Mouse (Mus musculus): Measurements from ENCODE around the gene Mrpl3. TPM values are rescaled to one million over a fixed set of nuclear protein-coding genes. Genes with fewer than 3 reads are reported as not detected.
A peak's percentile ranks its signal among the peaks of the same experiment; 100 is the strongest.

Mrpl3 gene
- 123 and 128 TPM in 2 replicates for polyA plus RNA-seq (2014; fragmentation: Nextera tagmentation; extraction: Ambion mirVana)

- peak within 1 kb of the TSS; percentile 96 for H3K9ac ChIP-seq (ENCODE audit: low read length)
- peak within 1 kb of the TSS; percentile 79 for H3K4me2 ChIP-seq (ENCODE audit: low read depth, severe bottlenecking)
- H3K36me3 ChIP-seq (ENCODE audit: control insufficient read depth, insufficient read depth, low read length), result peaks cover 8% of the 10 kb centered on the region; the same call in 1 of the 2 replicates
- no peaks in the 10 kb centered on the region for H3K4me1 ChIP-seq (ENCODE audit: control insufficient read depth, insufficient read depth, low read length)
- peak within 1 kb of the TSS; percentile 92 for H3K4me3 ChIP-seq (ENCODE audit: low read depth, low read length)
- no peaks in the 10 kb centered on the region for H3K9me3 ChIP-seq (ENCODE audit: control insufficient read depth, low read length)
- H3K27me3 ChIP-seq (ENCODE audit: control insufficient read depth, insufficient read depth, low read length), result no peaks in the 10 kb centered on the region
- 0 out of 2 replicates have a peak within 1 kb of the TSS, but pooled peaks have one; percentile 39 for H3K27ac ChIP-seq (replicated peaks; ENCODE audit: low read depth, low read length)
- DNase-seq (ENCODE audit: low spot score) (peak; percentile 95), ATAC-seq (ENCODE audit: insufficient number of reproducible peaks, low FRiP score, low TSS enrichment, low read depth) (peak; percentile 90)
- under 1% methylated on average over 31 of the region's 31 CpGs for WGBS
Observed at GRCm38 (mm10) chr9:105053147-105053557, at the start of gene Mrpl3. Mrpl3 (plus strand) TSS chr9:105053239.

- H3K27me3 ChIP-seq (ENCODE audit: control insufficient read depth, insufficient read depth, low read length), result no peaks in the 10 kb centered on the region
- no peak for DNase-seq (ENCODE audit: low spot score)
- no peak overlapping the region for H3K9ac ChIP-seq (ENCODE audit: low read length)
- no peaks in the 10 kb centered on the region for H3K36me3 ChIP-seq (ENCODE audit: control insufficient read depth, insufficient read depth, low read length)
- no peak overlapping the region for H3K4me2 ChIP-seq (ENCODE audit: low read depth, severe bottlenecking)
- no peak overlapping the region for H3K27ac ChIP-seq (replicated peaks; ENCODE audit: low read depth, low read length)
- H3K4me3 ChIP-seq (ENCODE audit: low read depth, low read length), result no peak overlapping the region
- H3K9me3 ChIP-seq (ENCODE audit: control insufficient read depth, low read length), result no peaks in the 10 kb centered on the region
- WGBS, result 11% methylated on average over 2 of the region's 2 CpGs
- H3K4me1 ChIP-seq (ENCODE audit: control insufficient read depth, insufficient read depth, low read length), result no peaks in the 10 kb centered on the region
- no peak for ATAC-seq (ENCODE audit: insufficient number of reproducible peaks, low FRiP score, low TSS enrichment, low read depth)
Observed at GRCm38 (mm10) chr9:105010721-105011120, 42.3 kb upstream of the Mrpl3 start.

- Histone ChIP-seq H3K36me3 (ENCODE audit: control insufficient read depth, insufficient read depth, low read length) (no peaks in the 10 kb centered on the region), H3K27ac (replicated peaks; ENCODE audit: low read depth, low read length) (no peak overlapping the region), H3K4me3 (ENCODE audit: low read depth, low read length) (no peak overlapping the region), H3K4me2 (ENCODE audit: low read depth, severe bottlenecking) (no peak overlapping the region), H3K9me3 (ENCODE audit: control insufficient read depth, low read length) (no peaks in the 10 kb centered on the region), H3K4me1 (ENCODE audit: control insufficient read depth, insufficient read depth, low read length) (no peaks in the 10 kb centered on the region), H3K27me3 (ENCODE audit: control insufficient read depth, insufficient read depth, low read length) (no peaks in the 10 kb centered on the region), H3K9ac (ENCODE audit: low read length) (no peak overlapping the region)
- DNase-seq (ENCODE audit: low spot score) (no peak), ATAC-seq (ENCODE audit: insufficient number of reproducible peaks, low FRiP score, low TSS enrichment, low read depth) (no peak)
- 93% methylated on average over 7 of the region's 7 CpGs for WGBS
Observed at GRCm38 (mm10) chr9:105018186-105018585, 34.9 kb upstream of the Mrpl3 start.

GRCm38 (mm10) chr9:105028311-105028710 is 24.7 kb upstream of the Mrpl3 start:
- H3K9me3 ChIP-seq (ENCODE audit: control insufficient read depth, low read length), result no peaks in the 10 kb centered on the region
- H3K4me3 ChIP-seq (ENCODE audit: low read depth, low read length), result no peak overlapping the region
- H3K9ac ChIP-seq (ENCODE audit: low read length), result no peak overlapping the region
- no peaks in the 10 kb centered on the region for H3K27me3 ChIP-seq (ENCODE audit: control insufficient read depth, insufficient read depth, low read length)
- H3K4me1 ChIP-seq (ENCODE audit: control insufficient read depth, insufficient read depth, low read length), result no peaks in the 10 kb centered on the region
- WGBS, result 80% methylated on average over 3 of the region's 3 CpGs
- ATAC-seq (ENCODE audit: insufficient number of reproducible peaks, low FRiP score, low TSS enrichment, low read depth) (no peak), DNase-seq (ENCODE audit: low spot score) (no peak)
- no peak overlapping the region for H3K27ac ChIP-seq (replicated peaks; ENCODE audit: low read depth, low read length)
- no peak overlapping the region for H3K4me2 ChIP-seq (ENCODE audit: low read depth, severe bottlenecking)
- no peaks in the 10 kb centered on the region for H3K36me3 ChIP-seq (ENCODE audit: control insufficient read depth, insufficient read depth, low read length)

GRCm38 (mm10) chr9:105032572-105032971 is 20.5 kb upstream of the Mrpl3 start:
- DNase-seq (ENCODE audit: low spot score) (no peak), ATAC-seq (ENCODE audit: insufficient number of reproducible peaks, low FRiP score, low TSS enrichment, low read depth) (no peak)
- no peak overlapping the region for H3K27ac ChIP-seq (replicated peaks; ENCODE audit: low read depth, low read length)
- no peak overlapping the region for H3K4me2 ChIP-seq (ENCODE audit: low read depth, severe bottlenecking)
- H3K9me3 ChIP-seq (ENCODE audit: control insufficient read depth, low read length), result no peaks in the 10 kb centered on the region
- H3K27me3 ChIP-seq (ENCODE audit: control insufficient read depth, insufficient read depth, low read length), result no peaks in the 10 kb centered on the region
- 90% methylated on average over 9 of the region's 9 CpGs for WGBS
- H3K9ac ChIP-seq (ENCODE audit: low read length), result no peak overlapping the region
- no peak overlapping the region for H3K4me3 ChIP-seq (ENCODE audit: low read depth, low read length)
- no peaks in the 10 kb centered on the region for H3K36me3 ChIP-seq (ENCODE audit: control insufficient read depth, insufficient read depth, low read length)
- no peaks in the 10 kb centered on the region for H3K4me1 ChIP-seq (ENCODE audit: control insufficient read depth, insufficient read depth, low read length)

GRCm38 (mm10) chr9:105033641-105034040 is 19.4 kb upstream of the Mrpl3 start:
- ATAC-seq (ENCODE audit: insufficient number of reproducible peaks, low FRiP score, low TSS enrichment, low read depth), result no peak
- H3K9me3 ChIP-seq (ENCODE audit: control insufficient read depth, low read length), result no peaks in the 10 kb centered on the region
- no peak for DNase-seq (ENCODE audit: low spot score)
- no peak overlapping the region for H3K27ac ChIP-seq (replicated peaks; ENCODE audit: low read depth, low read length)
- no peaks in the 10 kb centered on the region for H3K4me1 ChIP-seq (ENCODE audit: control insufficient read depth, insufficient read depth, low read length)
- no peaks in the 10 kb centered on the region for H3K27me3 ChIP-seq (ENCODE audit: control insufficient read depth, insufficient read depth, low read length)
- H3K36me3 ChIP-seq (ENCODE audit: control insufficient read depth, insufficient read depth, low read length), result no peaks in the 10 kb centered on the region
- 86% methylated on average over 7 of the region's 7 CpGs for WGBS
- no peak overlapping the region for H3K4me3 ChIP-seq (ENCODE audit: low read depth, low read length)
- no peak overlapping the region for H3K4me2 ChIP-seq (ENCODE audit: low read depth, severe bottlenecking)
- H3K9ac ChIP-seq (ENCODE audit: low read length), result no peak overlapping the region

- WGBS, result 73% methylated on average over 3 of the region's 3 CpGs
- ATAC-seq (ENCODE audit: insufficient number of reproducible peaks, low FRiP score, low TSS enrichment, low read depth) (no peak), DNase-seq (ENCODE audit: low spot score) (no peak)
- H3K4me3 ChIP-seq (ENCODE audit: low read depth, low read length), result no peak overlapping the region
- no peak overlapping the region for H3K4me2 ChIP-seq (ENCODE audit: low read depth, severe bottlenecking)
- no peaks in the 10 kb centered on the region for H3K36me3 ChIP-seq (ENCODE audit: control insufficient read depth, insufficient read depth, low read length)
- no peak overlapping the region for H3K9ac ChIP-seq (ENCODE audit: low read length)
- H3K9me3 ChIP-seq (ENCODE audit: control insufficient read depth, low read length), result no peaks in the 10 kb centered on the region
- no peaks in the 10 kb centered on the region for H3K4me1 ChIP-seq (ENCODE audit: control insufficient read depth, insufficient read depth, low read length)
- H3K27ac ChIP-seq (replicated peaks; ENCODE audit: low read depth, low read length), result no peak overlapping the region
- H3K27me3 ChIP-seq (ENCODE audit: control insufficient read depth, insufficient read depth, low read length), result no peaks in the 10 kb centered on the region
Observed at GRCm38 (mm10) chr9:105037847-105038246, 15.2 kb upstream of the Mrpl3 start.

- 78% methylated on average over 7 of the region's 7 CpGs for WGBS
- H3K4me3 ChIP-seq (ENCODE audit: low read depth, low read length), result no peak overlapping the region
- no peaks in the 10 kb centered on the region for H3K4me1 ChIP-seq (ENCODE audit: control insufficient read depth, insufficient read depth, low read length)
- no peaks in the 10 kb centered on the region for H3K9me3 ChIP-seq (ENCODE audit: control insufficient read depth, low read length)
- no peaks in the 10 kb centered on the region for H3K27me3 ChIP-seq (ENCODE audit: control insufficient read depth, insufficient read depth, low read length)
- H3K36me3 ChIP-seq (ENCODE audit: control insufficient read depth, insufficient read depth, low read length), result no peaks in the 10 kb centered on the region
- H3K9ac ChIP-seq (ENCODE audit: low read length), result no peak overlapping the region
- H3K4me2 ChIP-seq (ENCODE audit: low read depth, severe bottlenecking), result no peak overlapping the region
- ATAC-seq (ENCODE audit: insufficient number of reproducible peaks, low FRiP score, low TSS enrichment, low read depth) (no peak), DNase-seq (ENCODE audit: low spot score) (no peak)
- no peak overlapping the region for H3K27ac ChIP-seq (replicated peaks; ENCODE audit: low read depth, low read length)
Observed at GRCm38 (mm10) chr9:105046014-105046413, 7.0 kb upstream of the Mrpl3 start.

GRCm38 (mm10) chr9:105048351-105048750 is 4.7 kb upstream of the Mrpl3 start:
- no peaks in the 10 kb centered on the region for H3K27me3 ChIP-seq (ENCODE audit: control insufficient read depth, insufficient read depth, low read length)
- H3K36me3 ChIP-seq (ENCODE audit: control insufficient read depth, insufficient read depth, low read length), result no peaks in the 10 kb centered on the region
- no peak overlapping the region for H3K27ac ChIP-seq (replicated peaks; ENCODE audit: low read depth, low read length)
- no peaks in the 10 kb centered on the region for H3K9me3 ChIP-seq (ENCODE audit: control insufficient read depth, low read length)
- ATAC-seq (ENCODE audit: insufficient number of reproducible peaks, low FRiP score, low TSS enrichment, low read depth), result no peak
- H3K9ac ChIP-seq (ENCODE audit: low read length), result no peak overlapping the region
- no peaks in the 10 kb centered on the region for H3K4me1 ChIP-seq (ENCODE audit: control insufficient read depth, insufficient read depth, low read length)
- H3K4me3 ChIP-seq (ENCODE audit: low read depth, low read length), result no peak overlapping the region
- H3K4me2 ChIP-seq (ENCODE audit: low read depth, severe bottlenecking), result no peak overlapping the region
- DNase-seq (ENCODE audit: low spot score), result no peak
- WGBS, result 81% methylated on average over 10 of the region's 10 CpGs

All from limb, embryonic 11.5 days (tissue).